35 mouse cellular contexts compared by ENCODE assay signal in genomic region chr8:47825596-47825995, GRCm38 (mm10). TPM values are rescaled to one million over a fixed set of nuclear protein-coding genes. Genes with fewer than 3 reads are reported as not detected.
A peak's percentile ranks its signal among the peaks of the same experiment; 100 is the strongest.
DNase-seq lines count a peak whose midpoint lies in the region; ATAC-seq and TF ChIP-seq lines count a peak whose summit lies in the region.
"Had no signal": no experiment of that assay in that cellular context is flagged by ENCODE, and none has a peak within 500 bp of the region (broad histone marks: within the 10 kb centered on the region; RNA-seq: fewer than 3 reads in every experiment).

No protein-coding gene starts in this region.

- peaks cover 5% of the 10 kb centered on the region; the same call in 1 of the 2 replicates for H3K9me3 ChIP-seq in forebrain, embryonic 10.5 days
- no peaks in the 10 kb centered on the region for H3K9me3 ChIP-seq in forebrain, embryonic 13.5 days (replicated peaks)
- no peaks in the 10 kb centered on the region for H3K9me3 ChIP-seq in heart, embryonic 15.5 days (replicated peaks)
- H3K9me3 ChIP-seq in heart, embryonic 12.5 days (replicated peaks) = no peaks in the 10 kb centered on the region
- no peaks in the 10 kb centered on the region for H3K9me3 ChIP-seq in kidney, embryonic 16.5 days (ENCODE audit: low read length)
- no peaks in the 10 kb centered on the region for H3K9me3 ChIP-seq in kidney, embryonic 14.5 days (ENCODE audit: control insufficient read depth, low read length)
- H3K9me3 ChIP-seq: embryonic facial prominence, embryonic 10.5 days; embryonic facial prominence, embryonic 15.5 days; limb, embryonic 12.5 days; liver, embryonic 15.5 days; lung, embryonic 15.5 days; midbrain, embryonic 12.5 days; neural tube, embryonic 15.5 days; stomach, embryonic 15.5 days had no signal

- H3K4me3 ChIP-seq in forebrain, embryonic 10.5 days = no peak overlapping the region
- no peak overlapping the region for H3K4me3 ChIP-seq in forebrain, embryonic 13.5 days
- H3K4me3 ChIP-seq in heart, embryonic 15.5 days = no peak overlapping the region
- no peak overlapping the region for H3K4me3 ChIP-seq in heart, embryonic 12.5 days
- H3K4me3 ChIP-seq in kidney, embryonic 16.5 days (ENCODE audit: low read length) = no peak overlapping the region
- H3K4me3 ChIP-seq in kidney, embryonic 14.5 days (ENCODE audit: low read length) = no peak overlapping the region
- H3K4me3 ChIP-seq in testis, adult 2 months (ENCODE audit: control insufficient read depth, low read depth, low read length) = no peak overlapping the region
- H3K4me3 ChIP-seq: embryonic facial prominence, embryonic 10.5 days; embryonic facial prominence, embryonic 15.5 days; left cerebral cortex, adult 2 months; limb, embryonic 12.5 days; liver, embryonic 15.5 days; lung, embryonic 15.5 days; midbrain, embryonic 12.5 days; neural tube, embryonic 15.5 days; stomach, embryonic 15.5 days had no signal

- H3K4me2 ChIP-seq in forebrain, embryonic 13.5 days = no peak overlapping the region
- H3K4me2 ChIP-seq in heart, embryonic 15.5 days = no peak overlapping the region
- no peak overlapping the region for H3K4me2 ChIP-seq in heart, embryonic 12.5 days
- H3K4me2 ChIP-seq in kidney, embryonic 16.5 days (replicated peaks; ENCODE audit: low read depth, low read length) = no peak overlapping the region
- H3K4me2 ChIP-seq in kidney, embryonic 14.5 days (replicated peaks; ENCODE audit: low read depth, low read length) = no peak overlapping the region
- H3K4me2 ChIP-seq: embryonic facial prominence, embryonic 15.5 days; limb, embryonic 12.5 days; liver, embryonic 15.5 days; lung, embryonic 15.5 days; midbrain, embryonic 12.5 days; neural tube, embryonic 15.5 days; stomach, embryonic 15.5 days had no signal

- no peaks in the 10 kb centered on the region for H3K27me3 ChIP-seq in forebrain, embryonic 10.5 days (ENCODE audit: poor library complexity, severe bottlenecking)
- no peaks in the 10 kb centered on the region for H3K27me3 ChIP-seq in forebrain, embryonic 13.5 days
- no peaks in the 10 kb centered on the region for H3K27me3 ChIP-seq in heart, embryonic 15.5 days
- no peaks in the 10 kb centered on the region for H3K27me3 ChIP-seq in heart, embryonic 12.5 days (replicated peaks)
- H3K27me3 ChIP-seq in kidney, embryonic 16.5 days (ENCODE audit: insufficient read depth, low read length) = no peaks in the 10 kb centered on the region
- no peaks in the 10 kb centered on the region for H3K27me3 ChIP-seq in kidney, embryonic 14.5 days (ENCODE audit: control insufficient read depth, insufficient read depth, low read length)
- H3K27me3 ChIP-seq in testis, adult 2 months (ENCODE audit: control insufficient read depth, insufficient read depth, low read length) = no peaks in the 10 kb centered on the region
- H3K27me3 ChIP-seq: CH12.LX; embryonic facial prominence, embryonic 15.5 days; limb, embryonic 12.5 days; liver, embryonic 15.5 days; lung, embryonic 15.5 days; midbrain, embryonic 12.5 days; neural tube, embryonic 15.5 days; stomach, embryonic 15.5 days had no signal

- no peak overlapping the region for H3K9ac ChIP-seq in forebrain, embryonic 13.5 days
- H3K9ac ChIP-seq in heart, embryonic 15.5 days = no peak overlapping the region
- H3K9ac ChIP-seq in heart, embryonic 12.5 days = no peak overlapping the region
- H3K9ac ChIP-seq in kidney, embryonic 16.5 days (replicated peaks; ENCODE audit: low read length) = no peak overlapping the region
- no peak overlapping the region for H3K9ac ChIP-seq in kidney, embryonic 14.5 days (ENCODE audit: low read depth, low read length)
- H3K9ac ChIP-seq: embryonic facial prominence, embryonic 15.5 days; limb, embryonic 12.5 days; liver, embryonic 15.5 days; lung, embryonic 15.5 days; midbrain, embryonic 12.5 days; neural tube, embryonic 15.5 days; stomach, embryonic 15.5 days had no signal

- no peak for ATAC-seq in forebrain, embryonic 13.5 days
- ATAC-seq in heart, embryonic 15.5 days (replicated peaks; ENCODE audit: insufficient number of reproducible peaks, insufficient read depth, low FRiP score, low read depth) = no peak
- ATAC-seq in heart, embryonic 12.5 days (ENCODE audit: insufficient number of reproducible peaks, low FRiP score) = no peak
- ATAC-seq in kidney, embryonic 16.5 days (ENCODE audit: low FRiP score, low TSS enrichment) = 0 out of 2 replicates have a peak, but pooled peaks have one; percentile 16
- no peak for ATAC-seq in kidney, embryonic 14.5 days (ENCODE audit: low FRiP score, low TSS enrichment)
- ATAC-seq: forebrain, embryonic 14.5 days had no signal

- peaks cover 26% of the 10 kb centered on the region for H3K36me3 ChIP-seq in forebrain, embryonic 10.5 days (replicated peaks)
- no peaks in the 10 kb centered on the region for H3K36me3 ChIP-seq in forebrain, embryonic 13.5 days (ENCODE audit: poor library complexity, severe bottlenecking)
- H3K36me3 ChIP-seq in heart, embryonic 15.5 days = peaks cover 17% of the 10 kb centered on the region; the same call in 1 of the 2 replicates
- peaks cover 33% of the 10 kb centered on the region for H3K36me3 ChIP-seq in heart, embryonic 12.5 days
- peaks cover 24% of the 10 kb centered on the region for H3K36me3 ChIP-seq in kidney, embryonic 16.5 days (ENCODE audit: insufficient read depth, low read length)
- H3K36me3 ChIP-seq in kidney, embryonic 14.5 days (ENCODE audit: control insufficient read depth, insufficient read depth, low read length) = peaks cover 20% of the 10 kb centered on the region
- H3K36me3 ChIP-seq in testis, adult 2 months (ENCODE audit: control insufficient read depth, insufficient read depth, low read length) = no peaks in the 10 kb centered on the region; the same call in none of the 2 replicates
- H3K36me3 ChIP-seq: midbrain, embryonic 12.5 days had no signal

- peaks cover 37% of the 10 kb centered on the region for H3K4me1 ChIP-seq in forebrain, embryonic 10.5 days
- peaks cover 13% of the 10 kb centered on the region for H3K4me1 ChIP-seq in forebrain, embryonic 13.5 days
- peaks cover 9% of the 10 kb centered on the region for H3K4me1 ChIP-seq in heart, embryonic 15.5 days (replicated peaks)
- peaks cover 9% of the 10 kb centered on the region for H3K4me1 ChIP-seq in heart, embryonic 12.5 days (replicated peaks)
- peaks cover 14% of the 10 kb centered on the region; the same call in 1 of the 2 replicates for H3K4me1 ChIP-seq in kidney, embryonic 16.5 days (ENCODE audit: insufficient read depth, low read length)
- H3K4me1 ChIP-seq in kidney, embryonic 14.5 days (ENCODE audit: control insufficient read depth, insufficient read depth, low read length) = peaks cover 5% of the 10 kb centered on the region; the same call in 1 of the 2 replicates
- H3K4me1 ChIP-seq in testis, adult 2 months (ENCODE audit: control insufficient read depth, insufficient read depth, low read length) = no peaks in the 10 kb centered on the region
- H3K4me1 ChIP-seq: limb, embryonic 12.5 days; liver, embryonic 15.5 days; lung, embryonic 15.5 days had no signal

- TF ChIP-seq POLR2A in testis, adult 2 months (IDR thresholded peaks at IDR 0.05; ENCODE audit: control insufficient read depth, low read depth, low read length) = no peak

- DNase-seq in forebrain, embryonic 10.5 days (ENCODE audit: extremely low spot score, low spot score) = no peak
- DNase-seq in testis, postnatal 14 days (ENCODE audit: low spot score) = no peak
- DNase-seq: adrenal gland, adult 8-10 months; cerebellum, adult 2 months; cerebellum, postnatal 14 days; gastrocnemius, postnatal 36 days; kidney, adult 8-10 months; kidney, postnatal 14 days; lung, postnatal 36 days; retina, postnatal 1 day; right cerebral cortex, postnatal 14 days; thymus, adult 2 months; thymus, postnatal 36 days had no signal

- 0 out of 2 replicates have a peak overlapping the region, but pooled peaks have one; percentile 35 for H3K27ac ChIP-seq in forebrain, embryonic 10.5 days
- no peak overlapping the region for H3K27ac ChIP-seq in forebrain, embryonic 13.5 days
- H3K27ac ChIP-seq in heart, embryonic 15.5 days = peak overlapping the region; percentile 36; the same call in 1 of the 2 replicates
- H3K27ac ChIP-seq in heart, embryonic 12.5 days (ENCODE audit: poor library complexity, severe bottlenecking) = no peak overlapping the region
- H3K27ac ChIP-seq in kidney, embryonic 16.5 days (ENCODE audit: low read length) = peak overlapping the region; percentile 38; the same call in 1 of the 2 replicates
- H3K27ac ChIP-seq in kidney, embryonic 14.5 days (ENCODE audit: low read depth, low read length) = no peak overlapping the region
- 0 out of 2 replicates have a peak overlapping the region, but pooled peaks have one; percentile 50 for H3K27ac ChIP-seq in testis, adult 2 months (ENCODE audit: control insufficient read depth, insufficient read depth, low read depth, low read length)
- H3K27ac ChIP-seq: embryonic facial prominence, embryonic 10.5 days; embryonic facial prominence, embryonic 15.5 days; left cerebral cortex, adult 2 months; limb, embryonic 12.5 days; liver, embryonic 15.5 days; lung, embryonic 15.5 days; midbrain, embryonic 12.5 days; neural tube, embryonic 15.5 days; stomach, embryonic 15.5 days had no signal

- no peak for TF ChIP-seq CTCF in testis, adult 2 months (IDR thresholded peaks at IDR 0.05; ENCODE audit: control insufficient read depth, insufficient read depth, insufficient replicate concordance, low read depth, low read length)

- 52% methylated on average over 5 of the region's 5 CpGs for WGBS in forebrain, embryonic 10.5 days
- 40% methylated on average over 5 of the region's 5 CpGs for whole genome bisulfite sequencing in forebrain, embryonic 13.5 days
- 29% methylated on average over 5 of the region's 5 CpGs for WGBS in heart, embryonic 15.5 days
- 22% methylated on average over 5 of the region's 5 CpGs for WGBS in heart, embryonic 12.5 days
- WGBS in kidney, embryonic 16.5 days = 32% methylated on average over 5 of the region's 5 CpGs
- WGBS in kidney, embryonic 14.5 days = 48% methylated on average over 5 of the region's 5 CpGs

RNA-seq across cellular contexts. Expression of gene Cldn22, which starts 1.3 kb away (rescaled TPM):
- polyA plus RNA-seq in forebrain, embryonic 10.5 days (2016; fragmentation: Nextera tagmentation; extraction: Ambion mirVana) = not detected in 2 replicates
- polyA plus RNA-seq in forebrain, embryonic 13.5 days (2015; fragmentation: Nextera tagmentation; extraction: Ambion mirVana) = not detected in 2 replicates
- not detected in 2 replicates for polyA plus RNA-seq in heart, embryonic 15.5 days (2015; fragmentation: Nextera tagmentation; extraction: Ambion mirVana)
- polyA plus RNA-seq in heart, embryonic 12.5 days (2016; fragmentation: Nextera tagmentation; extraction: Ambion mirVana) = not detected in 2 replicates
- not detected in 2 replicates for polyA plus RNA-seq in kidney, embryonic 16.5 days (2015; fragmentation: Nextera tagmentation; extraction: Ambion mirVana)
- polyA plus RNA-seq in kidney, embryonic 14.5 days (2014; fragmentation: Nextera tagmentation; extraction: Ambion mirVana) = not detected in 2 replicates
- polyA plus RNA-seq in testis, adult 2 months (2012; rRNA removed) = 0.16 and 0.35 TPM in 2 replicates
- polyA plus RNA-seq: C2C12; embryonic facial prominence, embryonic 10.5 days; embryonic facial prominence, embryonic 15.5 days; forebrain, embryonic 14.5 days; intestine, embryonic 16.5 days; limb, embryonic 12.5 days; liver, adult 2 months; liver, embryonic 15.5 days; lung, embryonic 15.5 days; midbrain, embryonic 12.5 days; neural tube, embryonic 15.5 days; small intestine, adult 2 months; stomach, embryonic 15.5 days had no signal

RNA-seq across cellular contexts. Expression of gene Cldn24, which starts 3.7 kb away (rescaled TPM):
- polyA plus RNA-seq in forebrain, embryonic 10.5 days (2016; fragmentation: Nextera tagmentation; extraction: Ambion mirVana) = not detected in 2 replicates
- not detected in 2 replicates for polyA plus RNA-seq in forebrain, embryonic 13.5 days (2015; fragmentation: Nextera tagmentation; extraction: Ambion mirVana)
- not detected in 2 replicates for polyA plus RNA-seq in heart, embryonic 15.5 days (2015; fragmentation: Nextera tagmentation; extraction: Ambion mirVana)
- polyA plus RNA-seq in heart, embryonic 12.5 days (2016; fragmentation: Nextera tagmentation; extraction: Ambion mirVana) = not detected in 2 replicates
- not detected in 2 replicates for polyA plus RNA-seq in kidney, embryonic 16.5 days (2015; fragmentation: Nextera tagmentation; extraction: Ambion mirVana)
- polyA plus RNA-seq in kidney, embryonic 14.5 days (2014; fragmentation: Nextera tagmentation; extraction: Ambion mirVana) = not detected in 2 replicates
- polyA plus RNA-seq in testis, adult 2 months (2012; rRNA removed) = 0.52 and 0.59 TPM in 2 replicates
- polyA plus RNA-seq: C2C12; cerebellum, adult 2 months; cortical plate, adult 2 months; embryonic facial prominence, embryonic 10.5 days; embryonic facial prominence, embryonic 15.5 days; forebrain, embryonic 14.5 days; intestine, embryonic 16.5 days; limb, embryonic 12.5 days; liver, adult 2 months; liver, embryonic 15.5 days; lung, embryonic 15.5 days; midbrain, embryonic 12.5 days; neural tube, embryonic 15.5 days; stomach, embryonic 15.5 days; thymus, adult 2 months had no signal

Comparison
In these comparisons a context has a peak if more than half of its experiments do, and no peak if none do; other contexts are left out.
1. H3K27ac ChIP-seq: peak in forebrain, embryonic 10.5 days (single experiment), heart, embryonic 15.5 days (single experiment), kidney, embryonic 16.5 days (single experiment) and testis, adult 2 months (single experiment); none in forebrain, embryonic 13.5 days (single experiment), heart, embryonic 12.5 days (single experiment) and kidney, embryonic 14.5 days (single experiment).